Mouse (Mus musculus): ENCODE results near the gene Gm14226.

The Gm14226 gene

GRCm38 (mm10) chr2:155073978-155074765, 56.1 kb downstream of the Gm14226 start, which contains the start of gene Ahcy:
Gene Ahcy (minus strand): TSS chr2:155074497.
- TF ChIP-seq POU5F1 (IDR thresholded peaks at IDR 0.05; ENCODE audit: borderline replicate concordance, low read length) (no peak; the same call in 1 of the 2 replicates), CTCF (conservative IDR thresholded peaks at IDR 0.05; ENCODE audit: low read length) (no peak), NANOG (IDR thresholded peaks at IDR 0.05; ENCODE audit: borderline replicate concordance, low read length) (no peak)
- Histone ChIP-seq H3K36me3 (ENCODE audit: insufficient read depth, low read length) (peaks cover 42% of the 10 kb centered on the region), H3K4me1 (replicated peaks; ENCODE audit: low read depth, low read length) (peaks cover 82% of the 10 kb centered on the region)

GRCm38 (mm10) chr2:155074766-155075330, 56.8 kb downstream of the Gm14226 start:
- Histone ChIP-seq H3K9me3 (ENCODE audit: low read length) (no peaks in the 10 kb centered on the region), H3K27me3 (ENCODE audit: insufficient read depth, low read length) (no peaks in the 10 kb centered on the region), H3K4me3 (replicated peaks; ENCODE audit: low read length) (peak overlapping the region; percentile 93), H3K4me1 (replicated peaks; ENCODE audit: low read depth, low read length) (peaks cover 83% of the 10 kb centered on the region), H3K36me3 (ENCODE audit: insufficient read depth, low read length) (peaks cover 36% of the 10 kb centered on the region)
- no peak for TF ChIP-seq CTCF (conservative IDR thresholded peaks at IDR 0.05; ENCODE audit: low read length)
- no peak for TF ChIP-seq NANOG (IDR thresholded peaks at IDR 0.05; ENCODE audit: borderline replicate concordance, low read length)
- TF ChIP-seq POU5F1 (IDR thresholded peaks at IDR 0.05; ENCODE audit: borderline replicate concordance, low read length) = no peak

More at GRCm38 (mm10) chr2:155073978-155074765, 56.1 kb downstream of the Gm14226 start, which contains the start of gene Ahcy:
- Histone ChIP-seq H3K27me3 (ENCODE audit: insufficient read depth, low read length) (no peaks in the 10 kb centered on the region), H3K9me3 (ENCODE audit: low read length) (no peaks in the 10 kb centered on the region), H3K4me3 (replicated peaks; ENCODE audit: low read length) (peak within 1 kb of the TSS; percentile 93)

- H3K4me3 ChIP-seq (replicated peaks; ENCODE audit: low read length) = no peak overlapping the region
- no peaks in the 10 kb centered on the region for H3K27me3 ChIP-seq (ENCODE audit: insufficient read depth, low read length)
- peaks cover 83% of the 10 kb centered on the region for H3K4me1 ChIP-seq (replicated peaks; ENCODE audit: low read depth, low read length)
- peaks cover 29% of the 10 kb centered on the region for H3K36me3 ChIP-seq (ENCODE audit: insufficient read depth, low read length)
- TF ChIP-seq POU5F1 (IDR thresholded peaks at IDR 0.05; ENCODE audit: borderline replicate concordance, low read length) = no peak
- TF ChIP-seq CTCF (conservative IDR thresholded peaks at IDR 0.05; ENCODE audit: low read length) = no peak
- TF ChIP-seq NANOG (IDR thresholded peaks at IDR 0.05; ENCODE audit: borderline replicate concordance, low read length) = no peak
- no peaks in the 10 kb centered on the region for H3K9me3 ChIP-seq (ENCODE audit: low read length)
These were observed 57.6 kb downstream of the Gm14226 start for GRCm38 (mm10) chr2:155075649-155076048.
